Comparison of ENCODE assay signal across 12 mouse cellular contexts in the genomic region with DNA sequence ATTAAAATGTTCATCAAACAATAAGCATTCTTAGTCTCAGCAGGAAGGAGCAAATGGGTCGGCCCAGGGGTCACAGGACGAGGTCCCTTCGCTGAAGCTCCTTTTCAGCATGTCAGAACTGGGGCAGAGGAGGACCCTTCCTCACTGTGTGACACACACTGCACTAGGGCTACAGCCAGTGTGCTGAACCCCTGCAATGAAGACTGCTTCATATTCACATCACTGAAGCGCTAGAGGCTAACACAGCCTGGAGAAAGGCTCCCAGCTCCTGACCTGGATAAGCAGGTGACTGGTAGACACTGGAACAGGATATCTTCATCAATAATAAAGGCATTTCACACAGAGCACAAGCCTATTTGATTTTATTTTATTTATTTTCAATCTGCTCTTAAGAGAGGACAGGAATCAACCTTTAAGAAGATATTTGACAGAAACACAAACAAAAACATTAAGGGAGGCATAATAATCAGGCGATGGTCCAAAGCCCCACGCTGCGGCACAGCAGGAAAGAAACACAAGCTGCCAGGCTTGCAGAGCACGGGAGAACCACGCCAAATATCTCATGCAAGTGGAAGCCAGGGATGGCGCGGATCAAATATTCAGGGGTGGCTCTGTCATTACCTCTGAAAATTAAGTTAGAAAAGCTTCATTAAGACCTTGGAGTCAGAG.
DNase-seq lines count a peak whose midpoint lies in the region; ATAC-seq and TF ChIP-seq lines count a peak whose summit lies in the region.
"Had no signal": no experiment of that assay in that cellular context is flagged by ENCODE, and none has a peak within 500 bp of the region (broad histone marks: within the 10 kb centered on the region; RNA-seq: fewer than 3 reads in every experiment).

No protein-coding gene starts in this region.

- no peak overlapping the region for H3K4me2 ChIP-seq in forebrain, embryonic 14.5 days (ENCODE audit: low read length)
- H3K4me2 ChIP-seq: embryonic facial prominence, embryonic 12.5 days had no signal

- TF ChIP-seq CTCF in heart, adult 2 months (IDR thresholded peaks at IDR 0.05), result no peak
- TF ChIP-seq CTCF in kidney, adult 2 months (conservative IDR thresholded peaks at IDR 0.05; ENCODE audit: insufficient read depth, insufficient read length, low read depth, low read length), result no peak

- no peak for TF ChIP-seq EP300 in heart, adult 2 months (IDR thresholded peaks at IDR 0.05; ENCODE audit: insufficient read depth, low read depth, low read length)

- no peak overlapping the region for H3K4me3 ChIP-seq in forebrain, embryonic 14.5 days (ENCODE audit: low read depth, low read length)
- H3K4me3 ChIP-seq in heart, adult 2 months, result no peak overlapping the region
- no peak overlapping the region for H3K4me3 ChIP-seq in kidney, adult 2 months (ENCODE audit: insufficient read depth, low read depth, low read length)
- H3K4me3 ChIP-seq: embryonic facial prominence, embryonic 12.5 days had no signal

- DNase-seq in frontal cortex, postnatal 10 days (ENCODE audit: low spot score in 2 of 2), result no peak
- DNase-seq in brain, embryonic 18.5 days (ENCODE audit: low read depth, low spot score), result peak; percentile 16
- peak; percentile 52 for DNase-seq in forebrain, embryonic 14.5 days (ENCODE audit: low spot score)
- DNase-seq in layer of hippocampus, postnatal 14 days (ENCODE audit: low spot score in 2 of 2), result peak; percentile 48 to 65
- DNase-seq in heart, adult 2 months, result no peak
- no peak for DNase-seq in kidney, adult 2 months
- DNase-seq in left cerebral cortex, adult 11 months (ENCODE audit: low spot score), result no peak
- DNase-seq: heart, postnatal 4 days; thymus, postnatal 4 days had no signal

- peaks cover 7% of the 10 kb centered on the region for H3K4me1 ChIP-seq in forebrain, embryonic 14.5 days (ENCODE audit: control insufficient read depth, insufficient read depth, low read length)
- no peaks in the 10 kb centered on the region for H3K4me1 ChIP-seq in heart, adult 2 months (ENCODE audit: control insufficient read depth, insufficient read depth, low read length)
- H3K4me1 ChIP-seq in kidney, adult 2 months (ENCODE audit: control insufficient read depth, insufficient read depth, low read length), result no peaks in the 10 kb centered on the region
- H3K4me1 ChIP-seq: embryonic facial prominence, embryonic 12.5 days had no signal

- no peaks in the 10 kb centered on the region for H3K36me3 ChIP-seq in forebrain, embryonic 14.5 days (ENCODE audit: control insufficient read depth, insufficient read depth, low read length)
- H3K36me3 ChIP-seq in heart, adult 2 months (ENCODE audit: control insufficient read depth, insufficient read depth, low read length), result no peaks in the 10 kb centered on the region
- no peaks in the 10 kb centered on the region for H3K36me3 ChIP-seq in kidney, adult 2 months (ENCODE audit: control insufficient read depth, insufficient read depth, low read length)
- H3K36me3 ChIP-seq: embryonic facial prominence, embryonic 12.5 days had no signal

- H3K9ac ChIP-seq in forebrain, embryonic 14.5 days (ENCODE audit: low read length), result no peak overlapping the region; the same call in 1 of the 2 replicates
- no peak overlapping the region for H3K9ac ChIP-seq in heart, adult 2 months (ENCODE audit: low read depth, low read length)
- H3K9ac ChIP-seq: embryonic facial prominence, embryonic 12.5 days; liver, embryonic 14.5 days had no signal

- peak overlapping the region; percentile 41; the same call in 1 of the 2 replicates for H3K27ac ChIP-seq in forebrain, embryonic 14.5 days (ENCODE audit: low read depth, low read length)
- H3K27ac ChIP-seq in heart, adult 2 months, result no peak overlapping the region
- H3K27ac ChIP-seq in kidney, adult 2 months (ENCODE audit: insufficient read depth, low read depth, low read length), result no peak overlapping the region
- H3K27ac ChIP-seq: embryonic facial prominence, embryonic 12.5 days; liver, embryonic 14.5 days had no signal

- no peaks in the 10 kb centered on the region for H3K9me3 ChIP-seq in forebrain, embryonic 14.5 days (replicated peaks; ENCODE audit: control insufficient read depth, low read length)
- H3K9me3 ChIP-seq: embryonic facial prominence, embryonic 12.5 days had no signal

- H3K27me3 ChIP-seq in forebrain, embryonic 14.5 days (replicated peaks; ENCODE audit: control insufficient read depth, insufficient read depth, low read length), result no peaks in the 10 kb centered on the region
- H3K27me3 ChIP-seq in heart, adult 2 months (ENCODE audit: control insufficient read depth, insufficient read depth, low read length), result no peaks in the 10 kb centered on the region
- no peaks in the 10 kb centered on the region for H3K27me3 ChIP-seq in kidney, adult 2 months (replicated peaks; ENCODE audit: control insufficient read depth, insufficient read depth, low read length)
- H3K27me3 ChIP-seq: embryonic facial prominence, embryonic 12.5 days had no signal

- intact Hi-C loops in heart, adult 2 months (cut with DNase I), result no loop called here

- no peaks in the 10 kb centered on the region for H3K79me2 ChIP-seq in heart, adult 2 months (replicated peaks; ENCODE audit: control insufficient read depth, insufficient read depth, low read length)

- TF ChIP-seq POLR2A in heart, adult 2 months (IDR thresholded peaks at IDR 0.05; ENCODE audit: insufficient read depth, low read depth, low read length), result no peak
- TF ChIP-seq POLR2A in kidney, adult 2 months (IDR thresholded peaks at IDR 0.05; ENCODE audit: low read depth, low read length), result no peak

- peak; percentile 58; the same call in 1 of the 2 replicates for ATAC-seq in frontal cortex, adult (ENCODE audit: low TSS enrichment)
- ATAC-seq in forebrain, embryonic 14.5 days, result peak; percentile 58; the same call in 1 of the 2 replicates

- 39% methylated on average over 11 of the region's 11 CpGs for WGBS in forebrain, embryonic 14.5 days
- WGBS in heart, adult 2 months, result 50% methylated on average over 11 of the region's 11 CpGs
- WGBS in kidney, adult 2 months, result 65% methylated on average over 11 of the region's 11 CpGs

Comparison
In these comparisons a context has a peak if more than half of its experiments do, and no peak if none do; other contexts are left out.
1. DNase-seq: peak in brain, embryonic 18.5 days (single experiment), forebrain, embryonic 14.5 days (single experiment) and layer of hippocampus, postnatal 14 days (2 of 2); none in frontal cortex, postnatal 10 days (0 of 2), heart, adult 2 months (0 of 2), kidney, adult 2 months (single experiment) and left cerebral cortex, adult 11 months (single experiment).